Mouse (Mus musculus): ENCODE data around the gene Ccnyl1. TPM values are rescaled to one million over a fixed set of nuclear protein-coding genes. Genes with fewer than 3 reads are reported as not detected.

The Ccnyl1 gene
- polyA plus RNA-seq, 2 experiments: 1.4 to 4.2 TPM

DNA sequence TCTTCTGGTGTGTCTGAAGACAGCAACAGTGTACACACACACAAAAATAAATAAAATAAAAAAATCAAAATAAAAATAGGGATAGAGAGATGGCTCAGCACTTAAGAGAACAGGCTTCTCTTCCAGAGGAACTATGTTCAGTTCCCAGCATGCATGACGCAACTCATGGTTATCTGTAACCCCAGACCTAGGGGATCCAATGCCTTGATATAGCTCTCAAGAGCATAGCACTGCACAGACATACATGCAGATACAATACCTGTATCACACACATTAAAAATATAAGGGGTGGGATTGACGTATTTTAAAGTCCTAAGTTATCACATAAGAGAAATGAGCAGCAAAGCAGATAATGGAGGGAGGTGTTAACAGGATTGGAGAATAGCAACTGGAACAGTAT is 5.8 kb upstream of the Ccnyl1 start:
- peak; percentile 55 for TF ChIP-seq EP300 (IDR thresholded peaks at IDR 0.05; ENCODE audit: low read depth)
- no peak for TF ChIP-seq CTCF (IDR thresholded peaks at IDR 0.05; ENCODE audit: low read depth)
- Histone ChIP-seq H3K9ac (replicated peaks) (no peak overlapping the region), H3K36me3 (replicated peaks; ENCODE audit: control insufficient read depth, insufficient read depth, low read depth) (no peaks in the 10 kb centered on the region), H3K27me3 (ENCODE audit: control insufficient read depth, insufficient read depth, low read length) (no peaks in the 10 kb centered on the region), H3K4me1 (replicated peaks; ENCODE audit: control insufficient read depth in 2 of 2, insufficient read depth in 2 of 2, low read length in 1 of 2) (peaks cover 22 to 23% of the 10 kb centered on the region in 2 experiments), H3K9me3 (ENCODE audit: control insufficient read depth, low read length) (no peaks in the 10 kb centered on the region), H3K27ac (no peak overlapping the region), H3K4me3 (ENCODE audit: insufficient read depth in 1 of 2, low read depth in 2 of 2, low read length in 2 of 2) (no peak overlapping the region), H3K4me2 (ENCODE audit: low read depth) (no peak overlapping the region)
- 45% methylated on average over 2 of the region's 2 CpGs for WGBS (ENCODE audit: insufficient replicate concordance)
- ATAC-seq (ENCODE audit: insufficient read depth): peak; percentile 70; the same call in 1 of the 2 replicates
- no peak for DNase-seq (ENCODE audit: low read depth in 3 of 3, low spot score in 3 of 3)

GRCm38 (mm10) chr1:64688046-64688445 is 2.2 kb upstream of the Ccnyl1 start:
- ATAC-seq (ENCODE audit: insufficient read depth): no peak
- Histone ChIP-seq H3K4me2 (ENCODE audit: low read depth) (no peak overlapping the region), H3K36me3 (replicated peaks; ENCODE audit: control insufficient read depth, insufficient read depth, low read depth) (no peaks in the 10 kb centered on the region), H3K27me3 (ENCODE audit: control insufficient read depth, insufficient read depth, low read length) (no peaks in the 10 kb centered on the region), H3K9me3 (ENCODE audit: control insufficient read depth, low read length) (no peaks in the 10 kb centered on the region), H3K4me3 (ENCODE audit: insufficient read depth in 1 of 2, low read depth in 2 of 2, low read length in 2 of 2) (no peak overlapping the region), H3K9ac (replicated peaks) (no peak overlapping the region), H3K4me1 (replicated peaks; ENCODE audit: control insufficient read depth in 2 of 2, insufficient read depth in 2 of 2, low read length in 1 of 2) (peaks cover 15 to 22% of the 10 kb centered on the region in 2 experiments), H3K27ac (no peak overlapping the region)
- DNase-seq (ENCODE audit: low read depth in 3 of 3, low spot score in 3 of 3): no peak
- WGBS (ENCODE audit: insufficient replicate concordance): 78% methylated on average over 4 of the region's 4 CpGs
- TF ChIP-seq EP300 (IDR thresholded peaks at IDR 0.05; ENCODE audit: low read depth) (no peak), CTCF (IDR thresholded peaks at IDR 0.05; ENCODE audit: low read depth) (no peak)

DNA sequence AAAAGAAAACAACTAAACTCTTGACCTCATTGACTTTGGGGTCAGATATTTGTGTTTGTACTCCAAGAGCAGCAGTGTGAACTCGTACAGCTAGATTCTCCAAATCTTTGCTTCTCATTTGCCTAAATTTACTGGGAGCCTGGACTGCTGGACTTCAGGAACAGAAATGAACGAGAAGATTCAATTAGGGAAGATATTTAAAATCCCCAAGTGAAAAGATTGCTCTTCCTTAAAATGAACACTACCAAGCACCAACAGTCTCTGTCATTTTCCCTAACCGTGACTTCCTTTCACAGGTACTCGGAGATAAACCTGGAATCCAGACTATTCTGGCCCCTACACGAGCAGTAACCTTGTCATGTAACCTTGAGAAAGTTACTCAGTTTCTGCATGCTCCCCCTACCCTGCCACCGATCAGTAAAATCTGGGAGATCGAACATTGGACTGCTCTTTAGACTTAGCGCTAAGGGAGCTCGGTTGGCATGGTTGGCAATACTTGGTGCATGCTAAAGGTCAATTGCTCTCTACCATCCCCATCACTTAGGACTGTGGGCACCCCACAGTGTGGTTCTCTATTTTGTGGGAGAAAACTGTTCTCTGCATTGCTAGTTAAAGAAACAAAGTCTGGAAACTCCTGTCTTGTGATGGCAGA is 568 bp upstream of the Ccnyl1 start:
- H3K9ac ChIP-seq (replicated peaks): peak overlapping the region; percentile 84

GRCm38 (mm10) chr1:64691121-64691551 is 881 bp downstream of the Ccnyl1 start:
- Histone ChIP-seq H3K9me3 (ENCODE audit: control insufficient read depth, low read length) (no peaks in the 10 kb centered on the region), H3K4me1 (replicated peaks; ENCODE audit: control insufficient read depth in 2 of 2, insufficient read depth in 2 of 2, low read length in 1 of 2) (peaks cover 8 to 9% of the 10 kb centered on the region in 2 experiments; a peak in 3 of 4 replicates), H3K9ac (replicated peaks) (peak overlapping the region; percentile 78), H3K27ac (no peak overlapping the region), H3K4me2 (ENCODE audit: low read depth) (peak overlapping the region; percentile 69), H3K36me3 (replicated peaks; ENCODE audit: control insufficient read depth, insufficient read depth, low read depth) (no peaks in the 10 kb centered on the region), H3K27me3 (ENCODE audit: control insufficient read depth, insufficient read depth, low read length) (no peaks in the 10 kb centered on the region), H3K4me3 (ENCODE audit: insufficient read depth in 1 of 2, low read depth in 2 of 2, low read length in 2 of 2) (peak overlapping the region; percentile 65 to 80)
- ATAC-seq (ENCODE audit: insufficient read depth) (peak; percentile 14), DNase-seq (ENCODE audit: low read depth in 3 of 3, low spot score in 3 of 3) (no peak)
- WGBS (ENCODE audit: insufficient replicate concordance): under 1% methylated on average over 45 of the region's 55 CpGs
- no peak for TF ChIP-seq CTCF (IDR thresholded peaks at IDR 0.05; ENCODE audit: low read depth)
- TF ChIP-seq EP300 (IDR thresholded peaks at IDR 0.05; ENCODE audit: low read depth): no peak

More for the DNA sequence above, 568 bp upstream of the Ccnyl1 start:
- Histone ChIP-seq H3K9me3 (ENCODE audit: control insufficient read depth, low read length) (no peaks in the 10 kb centered on the region), H3K27ac (peak overlapping the region; percentile 73), H3K4me3 (ENCODE audit: insufficient read depth in 1 of 2, low read depth in 2 of 2, low read length in 2 of 2) (peak overlapping the region; percentile 71 to 85), H3K27me3 (ENCODE audit: control insufficient read depth, insufficient read depth, low read length) (no peaks in the 10 kb centered on the region), H3K4me2 (ENCODE audit: low read depth) (peak overlapping the region; percentile 91), H3K36me3 (replicated peaks; ENCODE audit: control insufficient read depth, insufficient read depth, low read depth) (no peaks in the 10 kb centered on the region), H3K4me1 (replicated peaks; ENCODE audit: control insufficient read depth in 2 of 2, insufficient read depth in 2 of 2, low read length in 1 of 2) (peaks cover 9 to 10% of the 10 kb centered on the region in 2 experiments)
- DNase-seq (ENCODE audit: low read depth in 3 of 3, low spot score in 3 of 3) (no peak), ATAC-seq (ENCODE audit: insufficient read depth) (no peak)
- 20% methylated on average over 9 of the region's 9 CpGs for WGBS (ENCODE audit: insufficient replicate concordance)
- no peak for TF ChIP-seq EP300 (IDR thresholded peaks at IDR 0.05; ENCODE audit: low read depth)
- TF ChIP-seq CTCF (IDR thresholded peaks at IDR 0.05; ENCODE audit: low read depth): no peak

DNA sequence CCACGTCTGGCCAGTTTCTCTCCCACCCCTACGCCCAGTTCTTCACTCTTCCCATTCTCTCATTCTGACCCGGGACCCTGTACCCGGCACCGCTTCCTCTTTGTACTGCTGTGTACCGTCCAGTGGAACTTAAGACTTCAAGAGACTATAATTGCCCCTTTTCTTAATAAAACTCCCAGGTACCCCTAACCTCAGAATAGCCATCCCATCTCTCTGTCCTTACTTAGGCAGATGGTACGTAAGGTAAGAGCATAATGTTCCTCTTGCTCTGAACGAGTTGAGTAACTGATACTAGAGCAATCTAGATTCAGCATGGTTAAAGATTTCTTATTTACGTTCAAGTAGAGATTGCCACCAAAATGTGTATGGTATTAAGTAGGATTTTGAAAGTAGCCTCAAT is 1.3 kb downstream of the Ccnyl1 start:
- Histone ChIP-seq H3K27me3 (ENCODE audit: control insufficient read depth, insufficient read depth, low read length) (no peaks in the 10 kb centered on the region), H3K27ac (no peak overlapping the region), H3K4me1 (replicated peaks; ENCODE audit: control insufficient read depth in 2 of 2, insufficient read depth in 2 of 2, low read length in 1 of 2) (peaks cover 8 to 9% of the 10 kb centered on the region in 2 experiments; a peak in 3 of 4 replicates), H3K9me3 (ENCODE audit: control insufficient read depth, low read length) (no peaks in the 10 kb centered on the region), H3K4me2 (ENCODE audit: low read depth) (peak overlapping the region; percentile 69), H3K4me3 (ENCODE audit: insufficient read depth in 1 of 2, low read depth in 2 of 2, low read length in 2 of 2) (peak overlapping the region; percentile 65 to 80), H3K36me3 (replicated peaks; ENCODE audit: control insufficient read depth, insufficient read depth, low read depth) (no peaks in the 10 kb centered on the region), H3K9ac (replicated peaks) (peak overlapping the region; percentile 78)
- no peak for TF ChIP-seq EP300 (IDR thresholded peaks at IDR 0.05; ENCODE audit: low read depth)
- TF ChIP-seq CTCF (IDR thresholded peaks at IDR 0.05; ENCODE audit: low read depth): no peak
- 6% methylated on average over 9 of the region's 9 CpGs for WGBS (ENCODE audit: insufficient replicate concordance)
- no peak for DNase-seq (ENCODE audit: low read depth in 3 of 3, low spot score in 3 of 3)
- no peak for ATAC-seq (ENCODE audit: insufficient read depth)

Measured in liver, embryonic 14.5 days (tissue).